Mouse (Mus musculus) forebrain, postnatal 0 days (tissue): ENCODE results near the gene Zfp503. TPM values are rescaled to one million over a fixed set of nuclear protein-coding genes. Genes with fewer than 3 reads are reported as not detected.

Experiments
- ATAC-seq: fragments of 200-750 bp; cut with Nextera tagmentation; 2 replicates; pipeline ENCODE4 v1.8.0; 2017; ENCODE audit warnings: mild to moderate bottlenecking, moderate library complexity
- DNase-seq: peaks from one replicate; pipeline ENCODE4 v3.0.0-alpha.2; 2015
- H3K27ac ChIP-seq: fragments of 300-500 bp; sonication (generic); 2 replicates; pipeline ENCODE4 v1.5.1; 2014; ENCODE audit warnings: low read depth, mild to moderate bottlenecking, antibody characterized with exemption, low read length, moderate library complexity, mixed read lengths
- H3K27me3 ChIP-seq: fragments of 300-500 bp; sonication (generic); 2 replicates; pipeline ENCODE4 v1.6.1; 2014; ENCODE audit warnings: mild to moderate bottlenecking, low read length, mixed read lengths; ENCODE audit not compliant: insufficient read depth
- H3K36me3 ChIP-seq: fragments of 300-500 bp; sonication (generic); 2 replicates; pipeline ENCODE4 v1.6.1; 2014; ENCODE audit warnings: mild to moderate bottlenecking, moderate library complexity; ENCODE audit not compliant: insufficient read depth
- H3K4me1 ChIP-seq: fragments of 300-500 bp; sonication (generic); 2 replicates; pipeline ENCODE4 v1.6.1; 2014; ENCODE audit warnings: antibody characterized with exemption; ENCODE audit not compliant: insufficient read depth
- H3K4me2 ChIP-seq: fragments of 300-500 bp; sonication (generic); 2 replicates; pipeline ENCODE4 v1.6.1; 2014; ENCODE audit warnings: low read depth, mild to moderate bottlenecking, moderate library complexity
- H3K4me3 ChIP-seq: fragments of 300-500 bp; sonication (generic); 2 replicates; pipeline ENCODE4 v1.5.1; 2014; ENCODE audit warnings: low read depth, low read length, mixed read lengths
- H3K9ac ChIP-seq: fragments of 300-500 bp; sonication (generic); 2 replicates; pipeline ENCODE4 v1.6.1; 2014; ENCODE audit warnings: mild to moderate bottlenecking
- H3K9me3 ChIP-seq: fragments of 300-500 bp; sonication (generic); 2 replicates; pipeline ENCODE4 v1.6.1; 2016; ENCODE audit warnings: low read length
- CTCF ChIP-seq: sonication (generic); IDR thresholded peaks from 2 replicates; pipeline ENCODE4 v1.5.1; 2016; ENCODE audit warnings: antibody characterized with exemption, control low read depth, low read depth
- WGBS: fragments of 180-500 bp; shearing (Covaris S2); extraction: QIAGEN DNeasy Blood & Tissue Kit; methylation state at CpG from one replicate; pipeline ENCODE4 v1.1.7; 2014; 5-methylcytosine and 5-hydroxymethylcytosine counted together
- polyA plus RNA-seq: library from polyadenylated mRNA; unstranded; fragments of >200 nt; fragmentation: Nextera tagmentation; extraction: Ambion mirVana; gene quantifications from 2 replicates; pipeline ENCODE4 v1.2.1, GENCODE M21; 2015
- total RNA-seq: library from RNA; depleted of rRNA; stranded (reverse); fragments of >200 nt; gene quantifications from 2 replicates; pipeline ENCODE4 v1.2.3, GENCODE M21; 2014

Zfp503 gene
- total and polyA plus RNA-seq, 2 experiments from 2014 or later, result 5.0 to 8.7 TPM

GRCm38 (mm10) chr14:22007006-22007405, 17.6 kb upstream of the Zfp503 start:
- DNase-seq (no peak), ATAC-seq (no peak)
- no peaks in the 10 kb centered on the region for H3K4me1 ChIP-seq
- H3K9ac ChIP-seq, result no peak overlapping the region
- no peaks in the 10 kb centered on the region for H3K36me3 ChIP-seq
- H3K27ac ChIP-seq, result no peak overlapping the region
- no peak for TF ChIP-seq CTCF
- no peaks in the 10 kb centered on the region for H3K9me3 ChIP-seq
- WGBS, result 83% methylated on average over 6 of the region's 6 CpGs
- H3K27me3 ChIP-seq, result no peaks in the 10 kb centered on the region
- H3K4me2 ChIP-seq, result no peak overlapping the region
- H3K4me3 ChIP-seq, result no peak overlapping the region

GRCm38 (mm10) chr14:22004943-22005342, 15.5 kb upstream of the Zfp503 start:
- Histone ChIP-seq H3K9me3 (no peaks in the 10 kb centered on the region), H3K4me2 (no peak overlapping the region), H3K36me3 (no peaks in the 10 kb centered on the region), H3K9ac (no peak overlapping the region), H3K27ac (no peak overlapping the region), H3K4me3 (no peak overlapping the region), H3K4me1 (no peaks in the 10 kb centered on the region), H3K27me3 (no peaks in the 10 kb centered on the region)
- 12% methylated on average over 4 of the region's 4 CpGs for WGBS
- DNase-seq, result no peak
- TF ChIP-seq CTCF, result no peak
- ATAC-seq, result peak; percentile 80; the same call in 1 of the 2 replicates

GRCm38 (mm10) chr14:22003631-22004030, 14.2 kb upstream of the Zfp503 start:
- Histone ChIP-seq H3K9me3 (no peaks in the 10 kb centered on the region), H3K27me3 (peaks cover 3% of the 10 kb centered on the region; the same call in 1 of the 2 replicates), H3K27ac (no peak overlapping the region), H3K36me3 (no peaks in the 10 kb centered on the region), H3K4me3 (no peak overlapping the region), H3K4me1 (no peaks in the 10 kb centered on the region), H3K4me2 (no peak overlapping the region), H3K9ac (no peak overlapping the region)
- WGBS, result 89% methylated on average over 4 of the region's 4 CpGs
- no peak for ATAC-seq
- no peak for TF ChIP-seq CTCF
- no peak for DNase-seq

GRCm38 (mm10) chr14:22003231-22003630, 13.8 kb upstream of the Zfp503 start:
- H3K9me3 ChIP-seq, result no peaks in the 10 kb centered on the region
- WGBS, result 71% methylated on average over 1 of the region's 1 CpGs

GRCm38 (mm10) chr14:21999588-21999987, 10.2 kb upstream of the Zfp503 start:
- no peak for TF ChIP-seq CTCF
- DNase-seq, result no peak
- ATAC-seq, result no peak
- no peak overlapping the region for H3K4me3 ChIP-seq
- H3K27me3 ChIP-seq, result peaks cover 29% of the 10 kb centered on the region
- no peak overlapping the region for H3K4me2 ChIP-seq
- H3K27ac ChIP-seq, result no peak overlapping the region
- H3K36me3 ChIP-seq, result no peaks in the 10 kb centered on the region
- 90% methylated on average over 4 of the region's 4 CpGs for WGBS
- no peaks in the 10 kb centered on the region for H3K9me3 ChIP-seq
- no peaks in the 10 kb centered on the region for H3K4me1 ChIP-seq
- no peak overlapping the region for H3K9ac ChIP-seq

More at GRCm38 (mm10) chr14:22003231-22003630, 13.8 kb upstream of the Zfp503 start:
- no peak for TF ChIP-seq CTCF
- no peaks in the 10 kb centered on the region for H3K4me1 ChIP-seq
- H3K27me3 ChIP-seq, result peaks cover 3% of the 10 kb centered on the region; the same call in 1 of the 2 replicates
- no peak overlapping the region for H3K27ac ChIP-seq
- DNase-seq, result no peak
- no peak overlapping the region for H3K4me2 ChIP-seq
- H3K9ac ChIP-seq, result no peak overlapping the region
- H3K36me3 ChIP-seq, result no peaks in the 10 kb centered on the region
- ATAC-seq, result no peak
- H3K4me3 ChIP-seq, result no peak overlapping the region

- no peak for TF ChIP-seq CTCF
- Histone ChIP-seq H3K27me3 (peaks cover 67% of the 10 kb centered on the region), H3K9me3 (no peaks in the 10 kb centered on the region), H3K36me3 (no peaks in the 10 kb centered on the region), H3K4me1 (no peaks in the 10 kb centered on the region), H3K4me2 (peak overlapping the region; percentile 49), H3K9ac (peak overlapping the region; percentile 44), H3K4me3 (peak overlapping the region; percentile 38), H3K27ac (peak overlapping the region; percentile 57; the same call in 1 of the 2 replicates)
- ATAC-seq, result peak; percentile 80
- DNase-seq, result peak; percentile 58
- WGBS, result under 1% methylated on average over 36 of the region's 36 CpGs
These were observed 5.8 kb upstream of the Zfp503 start for GRCm38 (mm10) chr14:21995031-21995754.

GRCm38 (mm10) chr14:21994061-21994990, 4.9 kb upstream of the Zfp503 start:
- ATAC-seq (no peak), DNase-seq (peak; percentile 18)
- H3K27ac ChIP-seq, result peak overlapping the region; percentile 57; the same call in 1 of the 2 replicates
- H3K9me3 ChIP-seq, result no peaks in the 10 kb centered on the region
- H3K27me3 ChIP-seq, result peaks cover 75% of the 10 kb centered on the region
- 9% methylated on average over 44 of the region's 44 CpGs for WGBS
- H3K36me3 ChIP-seq, result no peaks in the 10 kb centered on the region
- no peak for TF ChIP-seq CTCF
- H3K4me1 ChIP-seq, result no peaks in the 10 kb centered on the region
- H3K9ac ChIP-seq, result peak overlapping the region; percentile 44
- H3K4me2 ChIP-seq, result peak overlapping the region; percentile 49
- peak overlapping the region; percentile 38 for H3K4me3 ChIP-seq
